Mouse (Mus musculus) brain, embryonic 14.5 days (tissue): ENCODE data around the gene Pou2f2.

Source experiments
- CTCF ChIP-seq: fragments of 200-500 bp; IDR thresholded peaks from 2 replicates; pipeline ENCODE4 v1.5.1; 2012; ENCODE audit warnings: inconsistent platforms, mild to moderate bottlenecking, moderate library complexity, borderline replicate concordance; ENCODE audit not compliant: insufficient read depth, insufficient read length; ENCODE audit errors: extremely low read depth
- POLR2A ChIP-seq: fragments of 200-500 bp; IDR thresholded peaks from 2 replicates; pipeline ENCODE4 v1.6.1; 2012; ENCODE audit warnings: mild to moderate bottlenecking, inconsistent platforms, borderline replicate concordance; ENCODE audit not compliant: poor library complexity, insufficient read depth, insufficient read length, severe bottlenecking; ENCODE audit errors: extremely low read depth

GRCm38 (mm10) chr7:25131247-25131646 is 48.3 kb downstream of the Pou2f2 start:
- TF ChIP-seq POLR2A (no peak), CTCF (no peak)
